Mouse (Mus musculus) G1E (cell line): ENCODE data around the gene Ell. TPM values are rescaled to one million over a fixed set of nuclear protein-coding genes. Genes with fewer than 3 reads are reported as not detected.
A peak's percentile ranks its signal among the peaks of the same experiment; 100 is the strongest.

ENCODE experiments used
- ATAC-seq: 2 replicates; pipeline ENCODE4 v1.8.0; 2016; ENCODE audit warnings: mild to moderate bottlenecking; ENCODE audit not compliant: insufficient number of reproducible peaks, poor library complexity, low FRiP score, severe bottlenecking; ENCODE audit errors: extremely low read depth
- DNase-seq: peaks from one replicate; pipeline ENCODE4 v3.0.0; 2012; ENCODE audit warnings: low spot score
- H3K27me3 ChIP-seq: 2 replicates; pipeline ENCODE4 v1.6.1; 2012; ENCODE audit warnings: mild to moderate bottlenecking, low read length, inconsistent platforms; ENCODE audit not compliant: insufficient read depth
- H3K36me3 ChIP-seq: replicated peaks from 2 replicates; pipeline ENCODE3; 2012; ENCODE audit warnings: mild to moderate bottlenecking, inconsistent platforms
- H3K4me1 ChIP-seq: 2 replicates; pipeline ENCODE4 v1.6.1; 2012; ENCODE audit warnings: low read depth, low read length, inconsistent platforms, mixed read lengths; ENCODE audit not compliant: insufficient read depth
- H3K4me3 ChIP-seq: 2 replicates; pipeline ENCODE4 v1.5.1; 2012; ENCODE audit warnings: low read depth, mild to moderate bottlenecking, inconsistent platforms, low read length, moderate library complexity, mixed read lengths
- H3K9me3 ChIP-seq: replicated peaks from 2 replicates; pipeline ENCODE4 v1.6.1; 2012; ENCODE audit warnings: inconsistent platforms
- CTCF ChIP-seq: IDR thresholded peaks from 2 replicates; pipeline ENCODE4 v1.5.1; 2012; ENCODE audit warnings: low read depth, low read length, inconsistent platforms, mixed read lengths
- GATA1 ChIP-seq: IDR thresholded peaks from 2 replicates; pipeline ENCODE4 v1.6.1; 2012; ENCODE audit warnings: borderline replicate concordance, low read length, inconsistent platforms, mixed read lengths
- GATA2 ChIP-seq: IDR thresholded peaks from 2 replicates; pipeline ENCODE4 v1.6.1; 2012; ENCODE audit warnings: low read depth, low read length, inconsistent platforms, borderline replicate concordance
- POLR2AphosphoS5 ChIP-seq: IDR thresholded peaks from 2 replicates; pipeline ENCODE4 v1.6.1; 2012; ENCODE audit warnings: low read depth, low read length, inconsistent platforms; ENCODE audit not compliant: insufficient replicate concordance
- TAL1 ChIP-seq: conservative IDR thresholded peaks from 2 replicates; pipeline ENCODE4 v1.6.1; 2012; ENCODE audit warnings: low read depth, low read length, inconsistent platforms, mixed read lengths
- polyA plus RNA-seq: library from polyadenylated mRNA; stranded (reverse); fragments of >175 nt; gene quantifications from 2 replicates; pipeline ENCODE4 v1.2.3, GENCODE M21; 2012
- total RNA-seq, 2 experiments: library from RNA; stranded (forward) in 1 of 2; stranded (reverse) in 1 of 2; fragments of 200-1000 nt in 1 of 2; fragments of >200 nt in 1 of 2; fragmentation: Nextera tagmentation in 1 of 2; gene quantifications; 2 replicates each; pipeline ENCODE4 v1.2.3; 2014 to 2017

Gene Ell
- total and polyA plus RNA-seq, 3 experiments: 7.6 to 56.4 (median 22.7) TPM

GRCm38 (mm10) chr8:70561809-70562535 is 22.7 kb downstream of the Ell start:
- Histone ChIP-seq H3K4me3 (no peak overlapping the region), H3K27me3 (no peaks in the 10 kb centered on the region), H3K36me3 (peaks cover 88% of the 10 kb centered on the region), H3K9me3 (no peaks in the 10 kb centered on the region), H3K4me1 (peaks cover 70% of the 10 kb centered on the region)
- TF ChIP-seq GATA2 (no peak), POLR2AphosphoS5 (no peak), TAL1 (no peak), GATA1 (no peak), CTCF (no peak)
- DNase-seq (no peak), ATAC-seq (peak; percentile 42; the same call in 1 of the 2 replicates)

GRCm38 (mm10) chr8:70562802-70563201 is 23.5 kb downstream of the Ell start:
- Histone ChIP-seq H3K27me3 (no peaks in the 10 kb centered on the region), H3K4me3 (no peak overlapping the region), H3K9me3 (no peaks in the 10 kb centered on the region), H3K4me1 (peaks cover 66% of the 10 kb centered on the region), H3K36me3 (peaks cover 80% of the 10 kb centered on the region)
- ATAC-seq (no peak), DNase-seq (no peak)
- TF ChIP-seq CTCF: no peak
- TF ChIP-seq POLR2AphosphoS5: no peak
- no peak for TF ChIP-seq GATA1
- TF ChIP-seq TAL1: no peak
- TF ChIP-seq GATA2: no peak

DNA sequence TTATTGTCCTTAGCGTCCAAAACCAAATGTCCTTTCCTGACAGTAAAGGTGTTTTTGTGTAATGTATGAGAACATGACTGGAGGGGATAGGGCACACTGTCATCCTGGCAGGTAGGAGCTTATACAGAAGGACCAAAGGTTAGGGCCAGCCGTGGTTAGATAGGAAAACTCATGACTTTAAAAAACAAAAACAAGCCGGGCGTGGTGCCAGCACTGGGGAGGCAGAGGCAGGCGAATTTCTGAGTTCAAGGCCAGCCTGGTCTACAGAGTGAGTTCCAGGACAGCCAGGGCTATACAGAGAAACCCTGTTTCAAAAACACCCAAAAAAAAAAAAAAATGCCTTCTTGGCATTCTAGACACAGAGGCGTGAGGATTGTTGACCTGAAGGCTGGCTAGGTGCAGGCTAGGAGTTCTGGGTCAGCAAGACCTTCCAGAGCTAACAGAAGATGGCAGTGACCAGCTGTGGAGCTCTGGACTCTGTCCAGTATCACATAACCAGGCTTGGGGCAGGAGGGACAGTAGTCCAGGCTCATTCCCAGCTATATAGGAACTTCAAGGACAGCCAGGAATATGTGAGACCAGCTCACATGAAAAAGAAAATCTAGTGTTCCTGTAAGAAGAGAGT is 24.6 kb downstream of the Ell start:
- H3K27me3 ChIP-seq: no peaks in the 10 kb centered on the region
- DNase-seq (no peak), ATAC-seq (no peak)
- H3K36me3 ChIP-seq: peaks cover 76% of the 10 kb centered on the region
- TF ChIP-seq CTCF (no peak), GATA1 (no peak), TAL1 (no peak), GATA2 (no peak), POLR2AphosphoS5 (no peak)
- H3K4me1 ChIP-seq: peaks cover 55% of the 10 kb centered on the region
- no peaks in the 10 kb centered on the region for H3K9me3 ChIP-seq
- no peak overlapping the region for H3K4me3 ChIP-seq

- ATAC-seq (no peak), DNase-seq (no peak)
- H3K36me3 ChIP-seq: peaks cover 77% of the 10 kb centered on the region
- H3K9me3 ChIP-seq: no peaks in the 10 kb centered on the region
- H3K4me3 ChIP-seq: no peak overlapping the region
- H3K4me1 ChIP-seq: peaks cover 54% of the 10 kb centered on the region
- H3K27me3 ChIP-seq: no peaks in the 10 kb centered on the region
- TF ChIP-seq GATA1 (no peak), POLR2AphosphoS5 (no peak), CTCF (no peak)
Observed at GRCm38 (mm10) chr8:70564696-70565235, 25.5 kb downstream of the Ell start.

- H3K4me1 ChIP-seq: peaks cover 52% of the 10 kb centered on the region
- DNase-seq (peak; percentile 54), ATAC-seq (no peak)
- no peaks in the 10 kb centered on the region for H3K27me3 ChIP-seq
- peaks cover 77% of the 10 kb centered on the region for H3K36me3 ChIP-seq
- H3K4me3 ChIP-seq: no peak overlapping the region
- no peaks in the 10 kb centered on the region for H3K9me3 ChIP-seq
- no peak for TF ChIP-seq CTCF
- TF ChIP-seq TAL1: no peak
- no peak for TF ChIP-seq POLR2AphosphoS5
- no peak for TF ChIP-seq GATA2
- TF ChIP-seq GATA1: no peak
Observed at GRCm38 (mm10) chr8:70565561-70565960, 26.3 kb downstream of the Ell start.

GRCm38 (mm10) chr8:70570360-70570759 is 31.1 kb downstream of the Ell start:
- H3K9me3 ChIP-seq: no peaks in the 10 kb centered on the region
- TF ChIP-seq CTCF: no peak
- TF ChIP-seq GATA2: no peak
- TF ChIP-seq TAL1: no peak
- TF ChIP-seq GATA1: no peak
- no peak for TF ChIP-seq POLR2AphosphoS5
- ATAC-seq: no peak
- DNase-seq: no peak
- H3K4me1 ChIP-seq: peaks cover 33% of the 10 kb centered on the region
- no peak overlapping the region for H3K4me3 ChIP-seq
- H3K27me3 ChIP-seq: no peaks in the 10 kb centered on the region
- H3K36me3 ChIP-seq: peaks cover 82% of the 10 kb centered on the region
